In the genomic region with DNA sequence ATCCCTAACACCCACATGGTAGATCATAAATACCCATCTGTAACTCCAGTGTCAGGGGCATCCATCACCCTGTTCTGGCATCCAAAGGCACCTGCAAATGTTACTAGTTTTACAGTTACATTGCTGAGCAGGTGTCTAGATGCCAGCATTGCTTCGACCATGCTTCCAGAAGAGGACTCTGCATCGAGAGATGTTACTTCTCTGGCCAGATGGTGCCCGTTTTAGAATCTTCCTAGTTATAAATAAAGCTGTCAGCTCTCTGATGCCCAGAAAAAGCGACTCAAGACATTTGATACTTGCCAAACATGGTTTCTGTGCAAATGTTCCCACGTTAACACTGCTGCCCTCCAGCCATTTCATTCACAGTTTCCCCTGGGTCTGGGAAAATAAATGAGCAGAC, we compare ENCODE assay signal across 16 mouse cellular contexts.
"Had no signal": no experiment of that assay in that cellular context is flagged by ENCODE, and none has a peak within 500 bp of the region (broad histone marks: within the 10 kb centered on the region; RNA-seq: fewer than 3 reads in every experiment).

No protein-coding gene starts in this region.

- DNase-seq: kidney, adult 8-10 months; kidney, postnatal 25 days; layer of hippocampus, adult 9-11 months; lung, adult 2 months; lung, postnatal 36 days; midbrain, embryonic 14.5 days; thymus, adult 18-20 months; thymus, postnatal 14 days had no signal

- H3K27me3 ChIP-seq: liver, embryonic 15.5 days; neural tube, embryonic 15.5 days had no signal

- ATAC-seq: lung, postnatal 0 days had no signal

- H3K9me3 ChIP-seq: limb, embryonic 10.5 days; liver, embryonic 15.5 days; midbrain, embryonic 10.5 days; neural tube, embryonic 15.5 days had no signal

- H3K4me1 ChIP-seq: limb, embryonic 10.5 days; liver, embryonic 15.5 days; midbrain, embryonic 10.5 days; neural tube, embryonic 15.5 days had no signal

- H3K4me2 ChIP-seq: liver, embryonic 11.5 days; liver, embryonic 15.5 days; neural tube, embryonic 15.5 days had no signal

- H3K9ac ChIP-seq: liver, embryonic 15.5 days; neural tube, embryonic 15.5 days had no signal

- H3K4me3 ChIP-seq: limb, embryonic 10.5 days; liver, embryonic 15.5 days; midbrain, embryonic 10.5 days; myocyte; neural tube, embryonic 15.5 days had no signal

- H3K27ac ChIP-seq: limb, embryonic 10.5 days; liver, embryonic 15.5 days; midbrain, embryonic 10.5 days; neural tube, embryonic 15.5 days; stomach, postnatal 0 days had no signal
